Mouse (Mus musculus): ENCODE measurements around the gene Dab2.

DNA sequence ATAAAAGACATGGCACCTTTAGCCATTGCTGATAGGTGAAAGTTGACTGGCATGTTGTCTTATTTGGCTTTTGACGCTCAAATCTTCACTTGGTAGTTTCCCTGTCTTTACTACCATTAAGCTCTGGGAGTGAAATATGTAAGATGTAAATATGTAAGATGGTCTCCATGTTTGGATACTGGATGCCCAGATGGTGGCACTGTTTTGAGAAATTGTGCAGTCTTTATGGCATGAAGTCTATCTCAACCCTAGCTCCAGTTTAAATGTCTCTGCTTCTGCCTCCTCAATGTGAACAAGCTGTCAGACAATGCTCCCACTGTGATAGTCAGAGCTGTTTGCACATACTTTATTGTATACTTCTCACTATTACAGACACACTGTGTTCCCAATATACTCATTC is 169.3 kb downstream of the Dab2 start:
- TF ChIP-seq CTCF (IDR thresholded peaks at IDR 0.05; ENCODE audit: borderline replicate concordance, extremely low read depth, insufficient read depth, insufficient read length) (no peak), POLR2A (IDR thresholded peaks at IDR 0.05; ENCODE audit: borderline replicate concordance, extremely low read depth, insufficient read depth, insufficient read length, poor library complexity, severe bottlenecking) (no peak)

Measured in brain, embryonic 14.5 days (tissue).